Mouse (Mus musculus) gastrocnemius, adult 2 months (tissue): Measurements from ENCODE around the gene Ms4a6c. TPM values are rescaled to one million over a fixed set of nuclear protein-coding genes. Genes with fewer than 3 reads are reported as not detected.
A peak's percentile ranks its signal among the peaks of the same experiment; 100 is the strongest.
"Not testable (repeated sequence)": the region's sequence is repeated elsewhere in the genome, so short reads cannot be mapped to it uniquely, and the experiment has no call there.

ENCODE experiments used
- DNase-seq: peaks from one replicate; pipeline ENCODE4 v3.0.0; 2022
- H3K27ac ChIP-seq: fragments of 200-600 bp; 2 replicates; pipeline ENCODE4 v1.8.1; 2022; ENCODE audit warnings: mild to moderate bottlenecking
- H3K4me3 ChIP-seq: fragments of 200-600 bp; 2 replicates; pipeline ENCODE4 v1.8.1; 2022; ENCODE audit warnings: mild to moderate bottlenecking, moderate library complexity
- CTCF ChIP-seq: fragments of 200-600 bp; IDR thresholded peaks from 2 replicates; pipeline ENCODE4 v1.8.1; 2022; ENCODE audit warnings: antibody characterized with exemption, mild to moderate bottlenecking, moderate library complexity
- intact Hi-C: fragments of 180-260 bp; cut with DNase I; formaldehyde crosslinking; loops from one replicate; pipeline ENCODE4 v1.15.1; 2025
- long read RNA-seq, 2 experiments: library from polyadenylated mRNA; stranded (forward); transcript quantifications; one replicate each; pipeline ENCODE4 v2.0.0; 2021
- total RNA-seq, 2 experiments: library from RNA; stranded (reverse); gene quantifications; 2 replicates each; pipeline ENCODE4 v1.2.3; 2021

Ms4a6c gene
- 1 to 10 TPM; 1.3 to 3.4 TPM for total RNA-seq
- long read RNA-seq, experiment 1: 0 reads
- long read RNA-seq, experiment 2: 0 reads

DNA sequence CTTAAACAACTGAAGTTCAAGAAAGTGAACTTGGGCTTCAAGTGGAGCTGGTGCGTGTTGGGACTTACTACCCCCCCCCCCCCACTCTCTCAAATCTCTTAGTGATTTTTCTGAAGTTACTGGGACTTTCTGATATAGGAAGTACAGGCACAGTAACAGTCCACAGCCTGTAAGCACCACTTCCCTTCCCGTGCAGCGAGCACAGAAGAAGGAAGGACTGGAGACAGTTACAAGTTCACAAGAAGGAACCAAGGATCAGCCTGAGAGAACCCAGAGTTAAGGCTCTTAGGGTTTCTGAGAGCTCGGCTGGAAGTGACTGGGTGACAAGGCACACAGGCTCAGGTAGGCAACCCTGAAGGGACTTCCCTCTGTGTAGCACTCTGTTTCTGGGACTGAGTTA, at the start of gene Ms4a6c:
TSS of gene Ms4a6c (plus strand) at position 152 of the 400 bp plus-strand sequence.
- DNase-seq, intact Hi-C loops: not testable (repeated sequence)
- Histone ChIP-seq H3K27ac (peak within 1 kb of the TSS; percentile 31; the same call in 1 of the 2 replicates), H3K4me3 (peak within 1 kb of the TSS; percentile 31)

DNA sequence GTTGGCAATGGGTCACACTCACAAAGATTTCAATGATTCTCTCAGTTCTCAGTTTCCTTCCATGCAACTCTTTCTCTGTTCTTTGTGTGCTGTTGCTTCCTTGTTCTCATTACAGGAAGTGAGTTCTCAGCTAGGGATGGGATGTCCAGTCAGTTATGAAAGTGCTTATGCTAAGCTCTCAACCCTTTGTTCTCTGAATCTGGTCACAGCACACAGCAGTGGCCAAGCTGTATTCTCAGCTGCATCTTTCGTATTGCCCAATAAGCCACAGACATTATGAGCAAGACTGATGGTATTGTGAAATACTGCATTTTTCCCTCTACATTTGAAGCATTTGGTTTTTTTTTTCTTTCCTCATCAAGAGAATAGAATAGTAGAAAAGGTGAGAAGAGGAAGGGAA, 38.0 kb upstream of the Ms4a6c start:
- intact Hi-C loops, H3K27ac ChIP-seq, DNase-seq, H3K4me3 ChIP-seq: not testable (repeated sequence)

DNA sequence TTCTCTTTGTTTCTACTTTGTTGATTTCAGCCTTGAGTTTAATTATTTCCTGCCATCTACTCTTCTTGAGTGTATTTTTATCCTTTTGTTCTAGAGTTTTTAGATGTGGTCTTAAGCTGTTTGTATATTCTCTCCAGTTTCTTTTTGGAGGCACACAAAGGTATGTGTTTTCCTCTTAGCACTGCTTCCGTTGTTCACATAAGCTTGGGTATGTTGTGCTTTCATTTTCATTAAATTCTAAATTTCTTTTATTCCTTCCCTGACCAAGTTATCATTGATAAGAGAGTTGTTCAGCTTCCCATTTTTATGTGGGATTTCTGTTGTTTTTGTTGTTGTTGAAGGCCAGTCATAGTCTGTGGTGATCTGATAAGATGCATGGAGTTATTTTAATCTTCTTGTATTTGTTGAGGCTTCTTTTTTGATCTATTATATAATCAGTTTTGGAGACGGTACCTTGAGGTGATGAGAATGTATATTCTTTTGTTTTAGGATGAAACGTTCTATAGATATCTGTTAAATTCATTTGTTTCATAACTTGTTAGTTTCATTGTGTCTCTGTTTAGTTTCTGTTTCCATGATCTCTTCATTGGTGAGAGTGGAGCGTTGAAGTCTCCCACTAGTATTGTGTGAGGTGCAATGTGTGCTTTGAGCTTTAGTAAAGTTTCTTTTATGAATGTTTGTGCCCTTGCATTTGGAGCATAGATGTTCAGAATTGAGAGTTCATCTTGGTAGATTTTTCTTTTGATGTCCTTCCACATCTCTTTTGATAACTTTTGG, 33.9 kb upstream of the Ms4a6c start:
- Histone ChIP-seq H3K27ac (no peak overlapping the region), H3K4me3 (no peak overlapping the region)
- no peak for TF ChIP-seq CTCF
- intact Hi-C loops: no loop called here
- no peak for DNase-seq

DNA sequence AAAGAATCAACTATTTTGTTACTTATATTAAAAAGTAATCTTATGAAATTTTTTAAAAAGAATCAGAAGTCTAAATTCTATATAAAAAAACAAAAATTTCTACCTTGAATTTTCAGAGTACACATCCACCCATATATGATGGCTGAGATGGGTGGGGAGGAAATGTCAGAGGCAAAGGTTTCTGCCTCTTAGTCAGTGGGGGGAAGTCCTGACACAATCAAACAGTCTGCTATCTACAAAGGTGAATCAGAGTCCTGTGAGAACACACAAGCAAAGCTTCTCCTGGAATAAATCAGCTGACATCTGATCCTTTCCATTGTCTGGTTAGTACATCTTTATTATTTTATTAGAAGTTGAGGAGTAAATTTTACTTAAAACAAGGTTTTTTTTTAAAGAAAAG, 25.8 kb upstream of the Ms4a6c start, which contains the start of gene Ms4a4b:
TSS of gene Ms4a4b (plus strand) at position 216 of the 400 bp plus-strand sequence.
- no peak within 1 kb of the TSS for H3K4me3 ChIP-seq
- intact Hi-C loops: no loop called here
- no peak for DNase-seq
- H3K27ac ChIP-seq: no peak within 1 kb of the TSS
- no peak for TF ChIP-seq CTCF

DNA sequence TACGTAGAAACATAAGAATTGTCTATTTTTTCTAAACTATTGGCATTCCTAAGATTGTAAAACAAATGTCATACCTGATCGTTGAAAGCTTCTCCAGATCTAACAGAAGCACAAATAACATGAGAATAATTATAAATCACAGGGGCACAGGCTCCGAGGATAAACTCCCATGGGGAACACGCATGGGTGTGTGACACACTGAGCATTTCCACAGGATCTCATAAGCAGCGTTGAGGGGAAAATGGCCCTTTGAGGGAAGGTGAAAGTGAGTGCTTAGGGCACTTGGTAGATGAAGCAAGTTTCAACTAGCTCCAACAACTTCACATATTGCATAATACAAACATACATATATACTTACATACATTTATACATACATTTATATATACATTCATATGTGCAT, 25.2 kb upstream of the Ms4a6c start:
- Histone ChIP-seq H3K27ac (no peak overlapping the region), H3K4me3 (no peak overlapping the region)
- TF ChIP-seq CTCF: no peak
- no peak for DNase-seq
- intact Hi-C loops: no loop called here

DNA sequence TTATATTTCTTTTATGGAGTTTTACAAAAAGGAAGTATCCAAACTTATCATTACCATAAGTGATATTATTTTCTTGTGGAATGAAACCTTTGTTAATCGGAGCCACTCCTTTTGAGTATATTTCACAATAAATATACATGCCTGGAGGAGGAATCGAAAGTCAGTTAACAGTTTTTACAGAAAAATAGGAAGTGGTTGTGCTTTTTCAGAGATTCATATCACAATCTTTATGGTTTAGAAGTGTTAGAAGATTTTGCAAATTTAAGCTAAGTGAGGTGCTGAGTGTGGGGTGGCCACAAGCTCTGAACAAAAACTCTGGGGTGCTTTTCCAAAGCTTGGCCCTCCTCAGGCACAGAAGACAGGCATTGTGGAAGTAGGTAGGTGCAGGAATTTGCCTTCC, 21.9 kb upstream of the Ms4a6c start:
- no peak overlapping the region for H3K27ac ChIP-seq
- intact Hi-C loops: no loop called here

DNA sequence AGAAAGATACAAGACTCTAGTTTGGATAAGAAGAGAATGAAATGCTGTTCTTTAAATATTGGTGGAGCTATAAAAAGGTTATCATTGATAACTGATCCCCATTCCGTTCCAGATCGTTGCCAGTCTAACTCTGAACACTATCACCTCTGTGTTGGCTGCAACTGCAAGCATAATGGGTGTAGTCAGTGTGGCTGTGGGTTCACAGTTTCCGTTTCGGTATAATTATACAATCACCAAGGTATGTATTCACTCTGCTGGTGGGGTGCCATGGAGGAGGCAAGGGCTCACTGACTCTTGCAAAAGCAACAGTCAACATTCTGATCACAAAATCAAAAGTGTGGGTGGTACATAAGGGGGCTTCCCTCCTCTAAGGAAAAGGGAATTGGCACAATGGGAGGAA, 10.1 kb upstream of the Ms4a6c start:
- H3K27ac ChIP-seq, H3K4me3 ChIP-seq, DNase-seq, intact Hi-C loops: not testable (repeated sequence)

More for the DNA sequence above, 21.9 kb upstream of the Ms4a6c start:
- no peak overlapping the region for H3K4me3 ChIP-seq
- DNase-seq: no peak
- no peak for TF ChIP-seq CTCF

DNA sequence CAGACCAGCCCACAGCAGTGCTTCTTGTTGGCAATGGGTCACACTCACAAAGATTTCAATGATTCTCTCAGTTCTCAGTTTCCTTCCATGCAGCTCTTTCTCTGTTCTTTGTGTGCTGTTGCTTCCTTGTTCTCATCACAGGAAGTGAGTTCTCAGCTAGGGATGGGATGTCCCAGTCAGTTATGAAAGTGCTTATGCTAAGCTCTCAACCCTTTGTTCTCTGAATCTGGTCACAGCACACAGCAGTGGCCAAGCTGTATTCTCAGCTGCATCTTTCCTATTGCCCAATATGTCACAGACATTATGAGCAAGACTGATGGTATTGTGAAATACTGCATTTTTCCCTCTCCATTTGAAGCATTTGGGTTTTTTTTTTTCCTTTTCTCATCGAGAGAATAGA, 4.4 kb upstream of the Ms4a6c start:
- H3K27ac ChIP-seq, H3K4me3 ChIP-seq, intact Hi-C loops, DNase-seq: not testable (repeated sequence)

DNA sequence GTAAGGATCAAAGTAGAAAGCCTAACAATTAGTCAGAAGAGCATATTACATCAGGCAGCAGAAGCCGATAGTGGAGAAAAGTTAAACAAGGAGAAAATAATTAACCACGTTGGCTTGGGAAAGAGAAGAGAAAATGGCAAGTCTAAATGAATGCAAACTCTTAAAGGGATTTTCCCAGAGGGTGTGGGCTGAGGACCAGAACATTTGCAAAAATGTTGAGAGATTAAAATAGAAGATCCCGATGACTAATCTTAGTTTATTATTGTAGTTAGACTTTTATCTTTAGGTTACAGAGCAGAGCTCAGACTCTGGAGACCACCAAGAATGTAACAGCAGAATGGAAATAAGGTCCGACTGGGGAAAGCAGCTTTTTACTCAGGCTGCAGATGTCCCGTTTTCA, 2.7 kb upstream of the Ms4a6c start:
- no peak for DNase-seq
- TF ChIP-seq CTCF: no peak
- intact Hi-C loops: no loop called here
- Histone ChIP-seq H3K27ac (no peak overlapping the region), H3K4me3 (no peak overlapping the region)

DNA sequence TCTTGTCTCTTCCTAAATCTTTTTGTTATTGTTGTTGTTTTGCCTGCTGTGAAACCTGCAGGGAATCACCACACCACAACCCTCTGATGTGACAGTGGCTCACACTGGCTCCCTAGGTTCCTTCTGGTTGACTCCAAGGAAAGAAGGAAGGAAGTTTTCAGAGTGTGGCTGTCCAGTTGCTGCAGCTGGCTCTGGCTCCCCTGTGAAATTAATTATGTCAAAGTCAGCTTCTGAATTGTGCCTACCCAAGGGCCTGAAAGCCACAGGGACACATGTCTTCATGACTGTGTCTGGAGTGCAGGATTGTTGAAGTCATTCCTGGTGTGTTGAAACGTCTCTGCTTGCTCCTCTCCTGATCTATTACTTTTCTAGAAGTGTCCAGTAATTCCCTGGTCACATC, 805 bp upstream of the Ms4a6c start:
- peak; percentile 24 for DNase-seq
- H3K27ac ChIP-seq, H3K4me3 ChIP-seq, intact Hi-C loops: not testable (repeated sequence)

DNA sequence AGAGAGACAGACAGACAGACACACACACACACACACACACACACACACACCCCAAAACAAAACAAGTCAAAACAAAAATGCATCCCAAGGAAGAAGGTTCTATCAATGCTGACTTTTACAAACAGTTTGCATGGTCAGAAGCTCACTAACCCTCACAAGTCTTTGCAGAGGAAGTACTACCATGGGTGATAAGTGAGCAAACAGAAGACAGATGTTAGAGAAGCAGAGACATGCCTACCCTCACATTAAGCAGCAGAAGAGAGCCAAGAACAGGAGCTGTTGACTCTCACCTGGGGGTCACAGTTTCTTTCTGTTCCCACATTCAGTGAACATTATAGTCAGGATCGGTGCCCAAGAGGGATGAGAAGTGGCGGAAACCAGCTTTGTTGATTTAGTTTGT, 10.5 kb downstream of the Ms4a6c start:
- H3K27ac ChIP-seq: no peak overlapping the region
- intact Hi-C loops: no loop called here
- no peak for DNase-seq
- H3K4me3 ChIP-seq: no peak overlapping the region
- TF ChIP-seq CTCF: no peak

DNA sequence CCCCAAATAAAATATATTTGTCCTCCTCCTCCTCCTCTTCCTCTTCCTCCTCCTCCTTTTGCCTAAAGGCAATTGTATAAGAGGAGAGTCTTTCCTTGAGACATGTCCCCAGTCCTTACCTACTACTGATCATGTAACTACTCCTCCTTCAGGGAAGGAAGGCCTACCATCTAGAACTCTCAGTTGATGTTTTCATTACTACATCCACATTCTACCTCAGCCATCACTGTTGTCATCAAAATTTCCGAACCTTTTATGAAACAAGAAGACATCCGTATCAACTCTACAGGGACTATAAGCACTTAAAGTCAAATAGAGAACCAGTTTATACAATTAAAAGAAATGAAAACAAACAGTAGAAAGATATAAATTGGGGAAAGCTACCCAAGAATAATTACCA, 13.5 kb downstream of the Ms4a6c start:
- no peak for TF ChIP-seq CTCF
- H3K27ac ChIP-seq: no peak overlapping the region
- no peak for DNase-seq
- H3K4me3 ChIP-seq: no peak overlapping the region
- intact Hi-C loops: no loop called here

DNA sequence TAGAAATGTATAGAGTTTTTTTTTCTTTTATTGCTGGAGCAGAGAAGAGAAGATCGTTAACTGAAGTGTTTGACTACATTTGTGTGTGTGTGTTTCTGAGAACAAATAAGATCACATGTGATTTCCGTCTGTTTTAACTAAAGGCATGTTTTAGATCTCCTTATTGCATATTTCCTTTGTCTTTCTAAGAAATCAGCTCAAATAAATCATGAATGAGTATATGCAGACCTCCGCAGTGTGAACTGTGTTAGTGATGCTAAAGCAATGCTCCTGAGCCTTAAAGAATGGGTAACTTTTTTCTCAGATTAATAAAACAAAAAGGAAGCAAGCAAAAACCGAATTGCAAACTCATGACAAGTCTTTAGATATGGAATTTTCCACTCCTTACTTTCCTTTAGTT, 14.8 kb downstream of the Ms4a6c start:
- no peak for TF ChIP-seq CTCF
- intact Hi-C loops: no loop called here
- H3K4me3 ChIP-seq: no peak overlapping the region
- DNase-seq: no peak
- no peak overlapping the region for H3K27ac ChIP-seq

DNA sequence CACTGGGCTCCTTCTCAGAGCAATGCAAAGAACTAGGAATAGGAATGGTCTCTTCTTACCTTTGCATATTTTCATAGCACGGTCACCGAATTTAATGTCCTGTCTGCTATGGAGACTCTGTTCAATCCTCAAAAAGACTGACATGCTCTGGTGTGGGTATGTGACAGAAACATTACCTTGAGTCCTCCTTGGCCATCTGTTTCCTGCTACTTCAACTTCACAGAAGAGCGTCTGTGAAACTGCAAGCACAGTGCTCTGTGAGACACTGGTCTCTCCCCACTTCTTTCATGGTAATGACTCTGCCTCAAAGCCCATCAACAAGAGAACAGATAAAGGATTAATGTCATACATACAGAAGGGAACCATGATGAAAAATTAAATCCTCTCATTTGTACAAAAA, 15.2 kb downstream of the Ms4a6c start:
- DNase-seq: no peak
- Histone ChIP-seq H3K4me3 (no peak overlapping the region), H3K27ac (no peak overlapping the region)
- TF ChIP-seq CTCF: no peak
- intact Hi-C loops: no loop called here
